ENCODE assay signal across 16 mouse cellular contexts in genomic region chr2:160718811-160719210, GRCm38 (mm10). TPM values are rescaled to one million over a fixed set of nuclear protein-coding genes. Genes with fewer than 3 reads are reported as not detected.
DNase-seq lines count a peak whose midpoint lies in the region; ATAC-seq and TF ChIP-seq lines count a peak whose summit lies in the region.
"Had no signal": no experiment of that assay in that cellular context is flagged by ENCODE, and none has a peak within 500 bp of the region (broad histone marks: within the 10 kb centered on the region; RNA-seq: fewer than 3 reads in every experiment).

No protein-coding gene starts in this region.

- H3K27me3 ChIP-seq in hindbrain, postnatal 0 days (ENCODE audit: insufficient read depth, low read length): no peaks in the 10 kb centered on the region
- no peaks in the 10 kb centered on the region for H3K27me3 ChIP-seq in hindbrain, embryonic 12.5 days
- H3K27me3 ChIP-seq in thymus, adult 2 months (ENCODE audit: control insufficient read depth, insufficient read depth, low read length): no peaks in the 10 kb centered on the region
- H3K27me3 ChIP-seq in lung, embryonic 15.5 days: no peaks in the 10 kb centered on the region
- no peaks in the 10 kb centered on the region for H3K27me3 ChIP-seq in stomach, postnatal 0 days (ENCODE audit: control insufficient read depth, insufficient read depth, low read length)
- H3K27me3 ChIP-seq in liver, postnatal 0 days (ENCODE audit: insufficient read depth, low read length): no peaks in the 10 kb centered on the region
- H3K27me3 ChIP-seq: heart, embryonic 13.5 days had no signal

- ATAC-seq in hindbrain, postnatal 0 days: peak; percentile 53; the same call in 1 of the 2 replicates
- no peak for ATAC-seq in hindbrain, embryonic 12.5 days (ENCODE audit: low FRiP score)
- peak; percentile 83 for ATAC-seq in lung, embryonic 15.5 days (ENCODE audit: borderline replicate concordance, extremely low read depth, low FRiP score, low TSS enrichment)
- peak; percentile 29; the same call in 1 of the 2 replicates for ATAC-seq in stomach, postnatal 0 days (ENCODE audit: low FRiP score, low TSS enrichment)
- no peak for ATAC-seq in liver, postnatal 0 days
- ATAC-seq: forebrain, embryonic 14.5 days; intestine, embryonic 16.5 days had no signal

- H3K4me2 ChIP-seq in hindbrain, postnatal 0 days (ENCODE audit: low read depth, low read length): no peak overlapping the region
- H3K4me2 ChIP-seq in hindbrain, embryonic 12.5 days (replicated peaks): no peak overlapping the region
- H3K4me2 ChIP-seq in lung, embryonic 15.5 days: 0 out of 2 replicates have a peak overlapping the region, but pooled peaks have one; percentile 19
- H3K4me2 ChIP-seq in stomach, postnatal 0 days (replicated peaks; ENCODE audit: low read depth): no peak overlapping the region
- H3K4me2 ChIP-seq in liver, postnatal 0 days (ENCODE audit: low read depth, low read length): no peak overlapping the region
- H3K4me2 ChIP-seq: heart, embryonic 13.5 days; liver, embryonic 11.5 days had no signal

- no peak overlapping the region for H3K4me3 ChIP-seq in hindbrain, postnatal 0 days (ENCODE audit: low read length)
- H3K4me3 ChIP-seq in hindbrain, embryonic 12.5 days: no peak overlapping the region
- no peak overlapping the region for H3K4me3 ChIP-seq in thymus, adult 2 months (ENCODE audit: control insufficient read depth, insufficient read depth, low read length)
- H3K4me3 ChIP-seq in lung, embryonic 15.5 days: no peak overlapping the region
- no peak overlapping the region for H3K4me3 ChIP-seq in stomach, postnatal 0 days (ENCODE audit: low read depth, low read length)
- no peak overlapping the region for H3K4me3 ChIP-seq in liver, postnatal 0 days (ENCODE audit: low read depth, low read length)
- H3K4me3 ChIP-seq: heart, embryonic 13.5 days had no signal

- TF ChIP-seq POLR2A in thymus, adult 2 months (IDR thresholded peaks at IDR 0.05; ENCODE audit: control insufficient read depth, extremely low read depth, insufficient read depth, low read length, poor library complexity): no peak

- DNase-seq in hindbrain, postnatal 0 days (ENCODE audit: low spot score): peak; percentile 69
- peak; percentile 0 for DNase-seq in thymus, adult 2 months
- DNase-seq in thymus, adult 18-20 months: no peak
- no peak for DNase-seq in stomach, postnatal 0 days (ENCODE audit: low spot score)
- no peak for DNase-seq in adrenal gland, adult (ENCODE audit: inconsistent age in 2 of 2, low spot score in 1 of 2)
- DNase-seq in liver, postnatal 0 days: no peak
- DNase-seq: embryo, embryonic 11 days; heart, postnatal 36 days; retina, postnatal 1 day; right cerebral cortex, postnatal 4 days had no signal

- H3K9ac ChIP-seq in hindbrain, postnatal 0 days (replicated peaks; ENCODE audit: low read length): no peak overlapping the region
- H3K9ac ChIP-seq in hindbrain, embryonic 12.5 days: no peak overlapping the region
- H3K9ac ChIP-seq in lung, embryonic 15.5 days: no peak overlapping the region
- H3K9ac ChIP-seq in stomach, postnatal 0 days (ENCODE audit: low read length): no peak overlapping the region
- no peak overlapping the region for H3K9ac ChIP-seq in liver, postnatal 0 days (replicated peaks)
- H3K9ac ChIP-seq: heart, embryonic 13.5 days had no signal

- no peak for TF ChIP-seq CTCF in hindbrain, postnatal 0 days (IDR thresholded peaks at IDR 0.05; ENCODE audit: low read depth)
- TF ChIP-seq CTCF in thymus, adult 2 months (IDR thresholded peaks at IDR 0.05; ENCODE audit: borderline replicate concordance, control insufficient read depth, extremely low read depth, insufficient read depth, low read length, poor library complexity): no peak
- no peak for TF ChIP-seq CTCF in stomach, postnatal 0 days (IDR thresholded peaks at IDR 0.05; ENCODE audit: low read depth)
- no peak for TF ChIP-seq CTCF in liver, postnatal 0 days (IDR thresholded peaks at IDR 0.05; ENCODE audit: low read depth)

- peaks cover 50% of the 10 kb centered on the region for H3K36me3 ChIP-seq in hindbrain, postnatal 0 days (ENCODE audit: insufficient read depth, low read length)
- H3K36me3 ChIP-seq in hindbrain, embryonic 12.5 days: peaks cover 81% of the 10 kb centered on the region
- H3K36me3 ChIP-seq in thymus, adult 2 months (ENCODE audit: control insufficient read depth, insufficient read depth, low read length): peaks cover 95% of the 10 kb centered on the region
- H3K36me3 ChIP-seq in lung, embryonic 15.5 days: peaks cover 85% of the 10 kb centered on the region
- peaks cover 33% of the 10 kb centered on the region for H3K36me3 ChIP-seq in stomach, postnatal 0 days (ENCODE audit: control insufficient read depth, insufficient read depth, low read length)
- peaks cover 87% of the 10 kb centered on the region for H3K36me3 ChIP-seq in liver, postnatal 0 days (replicated peaks; ENCODE audit: insufficient read depth, low read length)

- no peak for TF ChIP-seq EP300 in stomach, postnatal 0 days (optimal IDR thresholded peaks at IDR 0.05)
- no peak for TF ChIP-seq EP300 in liver, postnatal 0 days (IDR thresholded peaks at IDR 0.05; ENCODE audit: low read depth)

- H3K4me1 ChIP-seq in hindbrain, postnatal 0 days (ENCODE audit: insufficient read depth, low read length): no peaks in the 10 kb centered on the region
- no peaks in the 10 kb centered on the region for H3K4me1 ChIP-seq in hindbrain, embryonic 12.5 days
- H3K4me1 ChIP-seq in thymus, adult 2 months (replicated peaks; ENCODE audit: control insufficient read depth, insufficient read depth, low read length): no peaks in the 10 kb centered on the region
- peaks cover 14% of the 10 kb centered on the region; the same call in 1 of the 2 replicates for H3K4me1 ChIP-seq in lung, embryonic 15.5 days
- no peaks in the 10 kb centered on the region for H3K4me1 ChIP-seq in stomach, postnatal 0 days (replicated peaks; ENCODE audit: control insufficient read depth, insufficient read depth)
- H3K4me1 ChIP-seq in liver, postnatal 0 days (ENCODE audit: insufficient read depth): no peaks in the 10 kb centered on the region; the same call in 1 of the 2 replicates
- H3K4me1 ChIP-seq: heart, embryonic 13.5 days had no signal

- H3K27ac ChIP-seq in hindbrain, postnatal 0 days: no peak overlapping the region
- no peak overlapping the region for H3K27ac ChIP-seq in hindbrain, embryonic 12.5 days
- no peak overlapping the region for H3K27ac ChIP-seq in thymus, adult 2 months (ENCODE audit: control insufficient read depth, insufficient read depth, low read length)
- peak overlapping the region; percentile 71 for H3K27ac ChIP-seq in lung, embryonic 15.5 days
- H3K27ac ChIP-seq in stomach, postnatal 0 days (replicated peaks): no peak overlapping the region
- H3K27ac ChIP-seq in liver, postnatal 0 days (ENCODE audit: low read depth): no peak overlapping the region
- H3K27ac ChIP-seq: heart, embryonic 13.5 days had no signal

- 57% methylated on average over 3 of the region's 3 CpGs for WGBS in hindbrain, postnatal 0 days
- WGBS in hindbrain, embryonic 12.5 days: 86% methylated on average over 3 of the region's 3 CpGs
- 94% methylated on average over 3 of the region's 3 CpGs for WGBS in thymus, adult 2 months
- WGBS in lung, embryonic 15.5 days: 69% methylated on average over 3 of the region's 3 CpGs
- WGBS in stomach, postnatal 0 days: 59% methylated on average over 3 of the region's 3 CpGs
- 79% methylated on average over 3 of the region's 3 CpGs for WGBS in liver, postnatal 0 days (ENCODE audit: insufficient replicate concordance)

- no peaks in the 10 kb centered on the region for H3K9me3 ChIP-seq in hindbrain, postnatal 0 days (ENCODE audit: low read length)
- no peaks in the 10 kb centered on the region for H3K9me3 ChIP-seq in hindbrain, embryonic 12.5 days (replicated peaks)
- no peaks in the 10 kb centered on the region for H3K9me3 ChIP-seq in lung, embryonic 15.5 days
- no peaks in the 10 kb centered on the region for H3K9me3 ChIP-seq in stomach, postnatal 0 days (ENCODE audit: control insufficient read depth, low read length)
- H3K9me3 ChIP-seq in liver, postnatal 0 days (ENCODE audit: low read length): no peaks in the 10 kb centered on the region
- H3K9me3 ChIP-seq: heart, embryonic 13.5 days had no signal

RNA-seq across cellular contexts. Expression of gene Plcg1, which starts 12.3 kb away (rescaled TPM):
- 111 and 185 TPM in 2 replicates for total RNA-seq in hindbrain, postnatal 0 days (2014; rRNA removed)
- 39.8 and 40.5 TPM in 2 replicates for polyA plus RNA-seq in hindbrain, postnatal 0 days (2015; fragmentation: Nextera tagmentation; extraction: Ambion mirVana)
- 119 and 122 TPM in 2 replicates for polyA plus RNA-seq in hindbrain, embryonic 12.5 days (2016; fragmentation: Nextera tagmentation; extraction: Ambion mirVana)
- polyA plus RNA-seq in thymus, adult 2 months (2012; rRNA removed): 237 and 294 TPM in 2 replicates
- polyA plus RNA-seq in lung, embryonic 15.5 days (2015; fragmentation: Nextera tagmentation; extraction: Ambion mirVana): 51.4 and 53.3 TPM in 2 replicates
- polyA plus RNA-seq in stomach, postnatal 0 days (2015; fragmentation: Nextera tagmentation; extraction: Ambion mirVana): 11.4 and 11.5 TPM in 2 replicates
- 5.0 and 6.6 TPM in 2 replicates for polyA plus RNA-seq in liver, postnatal 0 days (2015; fragmentation: Nextera tagmentation; extraction: Ambion mirVana)

Comparison
In these comparisons a context has a peak if more than half of its experiments do, and no peak if none do; other contexts are left out.
1. ATAC-seq: peak in hindbrain, postnatal 0 days (single experiment), lung, embryonic 15.5 days (single experiment) and stomach, postnatal 0 days (single experiment); none in hindbrain, embryonic 12.5 days (single experiment) and liver, postnatal 0 days (single experiment).
2. DNase-seq: peak in hindbrain, postnatal 0 days (single experiment) and thymus, adult 2 months (single experiment); none in thymus, adult 18-20 months (0 of 2), stomach, postnatal 0 days (single experiment), adrenal gland, adult (0 of 2) and liver, postnatal 0 days (single experiment).